Mouse (Mus musculus) kidney, postnatal 14 days (tissue): ENCODE measurements around the gene Slc10a1.
"Not testable (repeated sequence)": the region's sequence is repeated elsewhere in the genome, so short reads cannot be mapped to it uniquely, and the experiment has no call there.

ENCODE experiments used
- DNase-seq: peaks from one replicate; pipeline ENCODE4 v3.0.0; 2022; ENCODE audit warnings: mixed read lengths

The Slc10a1 gene

DNA sequence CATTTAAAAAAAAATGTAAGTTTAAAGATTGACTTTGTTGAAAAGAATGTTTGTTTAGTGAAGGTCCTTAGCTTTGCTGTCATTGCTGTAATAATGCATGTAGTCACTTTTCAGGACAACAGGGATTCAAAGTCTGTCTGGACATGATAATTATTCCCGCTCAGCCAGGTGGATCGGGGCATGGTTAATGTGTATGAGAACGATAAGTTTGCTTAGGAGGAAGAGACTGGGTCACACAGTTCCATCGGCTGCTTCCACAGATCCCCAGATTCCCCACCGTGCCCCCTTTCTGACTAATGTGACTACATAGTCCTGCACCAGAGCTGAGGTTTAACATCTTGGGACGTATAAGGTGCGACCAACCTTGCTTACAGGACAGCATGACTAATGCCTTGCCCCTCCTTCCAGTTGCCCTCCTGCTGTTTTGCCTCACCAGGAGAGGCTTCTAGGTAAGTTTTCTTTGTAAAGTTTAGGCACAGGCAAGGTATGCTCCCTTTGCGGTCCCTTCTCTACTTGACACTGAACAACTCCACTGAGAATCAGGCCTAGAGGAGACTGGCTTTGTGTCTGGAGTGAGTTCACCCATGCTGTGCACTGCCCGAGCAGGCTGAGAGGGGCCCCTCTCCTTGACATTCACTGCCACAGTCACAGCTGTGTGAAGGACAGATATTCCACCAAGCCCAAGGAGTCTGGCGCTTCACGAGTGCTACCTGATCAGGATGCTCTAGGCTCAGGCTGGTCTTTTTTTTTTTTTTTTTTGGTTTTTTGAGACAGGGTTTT, 2.3 kb downstream of the Slc10a1 start:
- DNase-seq, result peak; percentile 68

DNA sequence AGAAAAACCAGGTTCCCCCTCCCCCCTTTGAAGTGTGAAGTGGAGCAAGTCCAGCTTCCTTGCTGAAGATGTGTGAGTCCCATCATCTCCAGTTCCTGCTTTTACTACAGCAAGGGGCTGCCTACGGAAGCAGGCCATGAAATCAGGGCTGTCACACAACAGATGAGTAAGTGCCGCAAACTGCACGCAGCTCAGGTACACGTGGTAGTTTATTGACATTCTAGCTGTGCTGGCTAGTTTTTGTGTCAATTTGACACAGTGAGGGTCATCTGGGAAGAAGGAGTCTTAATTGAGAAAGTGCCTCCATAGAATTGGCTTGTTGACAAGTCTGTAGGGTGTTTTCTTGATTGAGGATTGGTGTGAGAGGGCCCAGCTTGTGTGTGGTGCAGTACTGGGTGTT, 5.9 kb downstream of the Slc10a1 start:
- no peak for DNase-seq

GRCm38 (mm10) chr12:80957961-80958360, 10.5 kb downstream of the Slc10a1 start:
- DNase-seq, result no peak

GRCm38 (mm10) chr12:80956039-80956438, 12.5 kb downstream of the Slc10a1 start:
- no peak for DNase-seq

DNA sequence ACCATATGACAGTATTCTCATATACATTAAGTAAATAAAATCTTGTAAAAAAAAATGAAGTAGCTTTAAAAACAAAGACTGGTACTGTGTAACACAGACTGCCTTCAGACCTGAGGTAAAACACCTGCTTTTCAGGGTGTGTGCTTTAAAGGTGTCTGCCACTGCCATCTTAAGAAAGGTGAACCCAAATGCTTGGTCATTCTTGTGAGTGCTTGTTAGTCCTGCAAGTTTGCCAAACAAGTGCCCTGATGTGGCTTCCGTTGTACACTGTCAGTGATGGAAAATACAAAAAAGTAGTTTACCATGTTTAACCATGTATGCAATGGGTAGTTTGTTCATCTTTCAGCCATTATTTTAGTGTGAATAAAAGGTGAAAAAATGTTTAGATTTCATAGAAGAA, 16.0 kb downstream of the Slc10a1 start:
- no peak for DNase-seq

- DNase-seq, result no peak
Observed at GRCm38 (mm10) chr12:80951640-80952219, 16.8 kb downstream of the Slc10a1 start.

DNA sequence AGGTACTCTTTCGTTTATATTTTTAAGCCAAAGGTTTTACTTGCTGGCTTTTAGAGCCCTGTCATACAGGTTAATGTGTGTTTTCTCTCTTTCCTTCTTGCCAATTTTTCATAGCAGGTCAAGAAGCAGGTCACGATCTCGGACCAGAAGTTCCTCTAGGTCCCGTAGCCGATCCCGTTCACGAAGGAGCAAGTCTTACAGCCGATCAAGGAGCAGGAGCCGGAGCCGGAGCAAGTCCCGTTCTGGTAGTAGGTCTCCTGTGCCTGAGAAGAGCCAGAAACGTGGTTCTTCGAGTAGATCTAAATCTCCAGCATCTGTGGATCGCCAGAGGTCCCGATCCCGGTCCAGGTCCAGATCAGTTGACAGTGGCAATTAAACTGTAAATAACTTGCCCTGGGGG, 18.9 kb downstream of the Slc10a1 start:
- not testable (repeated sequence) for DNase-seq

- no peak for DNase-seq
Observed at GRCm38 (mm10) chr12:80948202-80948601, 20.3 kb downstream of the Slc10a1 start.

- DNase-seq, result peak; percentile 97
Observed at GRCm38 (mm10) chr12:80945996-80946355, 22.5 kb downstream of the Slc10a1 start.

- peak; percentile 99 for DNase-seq
Observed at GRCm38 (mm10) chr12:80945334-80945995, 23.0 kb downstream of the Slc10a1 start, which contains the start of gene Srsf5. TSS of gene Srsf5 (plus strand) at chr12:80945504.

GRCm38 (mm10) chr12:80944963-80945333, 23.6 kb downstream of the Slc10a1 start:
- not testable (repeated sequence) for DNase-seq

DNA sequence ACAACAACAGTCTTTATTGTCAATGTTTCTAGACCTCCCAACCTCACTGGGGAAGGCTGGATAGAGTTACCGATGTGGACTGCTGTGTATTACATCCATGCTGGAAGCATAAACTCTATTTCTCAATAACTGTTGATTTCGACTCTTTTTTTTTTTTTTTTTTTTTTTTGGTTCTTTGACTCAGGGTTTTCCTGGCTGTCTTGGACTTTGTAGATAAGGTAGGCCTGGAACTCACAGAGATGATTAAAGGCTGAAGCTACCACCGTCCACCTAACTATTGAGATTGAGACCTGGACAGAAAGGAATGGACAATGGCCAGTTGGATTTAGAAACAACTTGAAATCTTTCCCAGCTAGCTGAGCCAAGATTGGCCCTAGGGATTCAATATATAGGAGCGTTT, 24.3 kb downstream of the Slc10a1 start:
- DNase-seq, result no peak

DNA sequence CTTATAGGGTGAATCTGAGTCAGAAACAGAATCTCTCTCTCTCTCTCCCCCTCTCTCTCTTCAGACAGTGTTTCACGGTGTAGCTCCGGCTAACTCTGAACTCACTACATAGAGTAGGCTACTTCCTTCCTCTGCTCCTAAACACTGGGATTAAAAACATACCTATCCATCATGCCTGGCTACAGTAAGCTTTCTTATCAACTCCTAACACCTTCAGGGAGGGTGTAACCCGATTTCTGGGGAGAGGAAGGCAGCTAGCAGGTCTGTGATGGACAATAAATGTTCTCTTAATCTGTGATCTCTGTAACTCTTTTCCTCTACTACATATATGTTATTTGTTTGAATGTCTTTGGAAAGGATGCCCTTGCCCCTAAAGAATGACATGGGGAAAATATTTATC, 25.1 kb downstream of the Slc10a1 start:
- DNase-seq, result no peak

- DNase-seq, result no peak
Observed at GRCm38 (mm10) chr12:80941886-80942285, 26.6 kb downstream of the Slc10a1 start.

GRCm38 (mm10) chr12:80939165-80939564, 29.3 kb downstream of the Slc10a1 start:
- no peak for DNase-seq

GRCm38 (mm10) chr12:80938642-80939041, 29.9 kb downstream of the Slc10a1 start:
- peak; percentile 85 for DNase-seq

DNA sequence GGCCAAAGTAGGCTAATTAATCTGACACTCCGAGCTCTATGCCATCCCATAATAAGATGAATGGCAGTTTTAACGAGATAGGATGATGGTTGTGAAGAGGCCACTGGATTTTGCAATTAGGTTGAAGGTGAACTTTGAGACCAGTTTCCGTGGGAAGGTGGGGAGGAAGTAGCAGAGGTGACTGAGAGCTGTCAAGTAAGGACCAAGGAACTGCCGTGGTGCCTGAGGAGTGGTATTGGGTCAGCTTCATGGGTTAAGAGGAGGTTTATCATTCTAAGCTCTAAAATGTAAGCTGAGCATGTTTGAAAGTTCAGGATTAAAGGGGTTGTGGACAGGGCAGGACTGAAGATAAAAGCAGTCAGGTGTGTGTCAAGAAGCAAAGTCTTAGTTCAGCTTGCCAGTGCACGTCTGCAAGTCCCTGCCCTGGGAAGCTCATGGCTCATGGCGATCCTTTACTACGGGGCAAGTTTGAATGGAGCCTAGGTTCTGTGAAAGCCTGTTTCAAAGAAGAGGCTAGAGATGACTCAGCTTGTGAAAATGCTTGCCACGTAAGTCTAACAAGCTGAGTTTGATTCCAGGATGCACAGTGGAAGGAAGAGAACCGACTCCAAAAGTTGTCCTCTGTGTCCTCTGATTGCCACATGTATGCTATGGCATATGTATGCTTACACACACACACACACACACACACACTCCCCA, 31.0 kb downstream of the Slc10a1 start:
- DNase-seq, result no peak

DNA sequence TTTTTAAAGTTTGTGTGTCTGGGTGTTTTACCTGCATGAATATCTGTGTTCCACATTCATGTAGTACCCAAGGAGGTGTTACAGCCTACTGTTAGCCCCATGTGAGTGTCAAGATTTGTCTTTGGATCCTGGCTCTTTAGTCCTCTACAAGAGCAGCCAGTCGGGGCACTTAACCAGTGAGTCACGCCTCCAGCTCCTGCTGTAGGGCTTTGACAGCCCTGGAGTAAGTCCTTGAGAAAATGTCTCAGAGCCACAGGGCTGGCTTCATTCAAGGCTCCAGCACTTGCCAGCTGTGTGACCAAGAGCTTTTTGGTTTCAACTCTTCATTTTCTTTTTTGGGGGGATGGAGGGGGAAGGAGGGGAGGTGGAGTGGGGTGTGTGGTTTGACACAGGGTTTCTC, 31.8 kb downstream of the Slc10a1 start:
- no peak for DNase-seq

DNA sequence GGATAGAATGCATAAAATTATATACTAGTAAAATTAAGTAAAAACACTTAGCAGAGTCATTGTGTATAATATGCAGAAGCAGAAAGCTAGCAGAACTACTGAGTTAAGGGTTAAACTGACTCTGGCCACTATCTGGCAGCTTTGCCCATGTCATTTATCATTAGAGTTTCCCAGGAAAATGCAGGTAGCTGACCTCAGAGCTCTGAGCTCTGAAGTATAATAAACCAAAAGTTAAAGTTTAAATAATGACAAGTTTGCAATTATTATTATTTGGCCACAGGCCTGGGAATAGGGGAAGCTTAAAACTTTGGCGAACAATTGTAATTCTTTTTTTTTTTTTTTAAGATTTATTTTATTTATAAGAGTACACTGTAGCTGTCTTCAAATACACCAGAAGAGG, 35.6 kb downstream of the Slc10a1 start:
- no peak for DNase-seq

GRCm38 (mm10) chr12:80931402-80932140, 36.9 kb downstream of the Slc10a1 start:
- no peak for DNase-seq

DNA sequence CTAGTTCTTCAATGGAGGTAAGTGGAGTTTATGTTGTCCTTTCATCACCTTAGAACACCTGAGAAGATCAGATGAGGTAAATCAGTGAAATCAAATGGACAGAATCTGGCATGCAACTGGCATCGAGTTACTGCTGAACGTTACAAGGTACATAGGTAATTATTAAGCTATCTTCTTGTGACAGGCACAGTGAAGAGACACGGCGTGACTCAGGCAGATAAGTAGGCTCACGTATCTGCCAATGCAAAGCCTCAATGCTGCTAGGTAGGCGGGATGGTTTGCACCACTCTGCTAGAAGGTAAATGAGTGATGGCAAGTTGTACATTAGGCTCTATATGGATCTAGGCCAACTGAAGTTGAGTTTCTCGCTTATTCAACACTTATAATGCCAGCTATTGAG, 38.4 kb downstream of the Slc10a1 start:
- DNase-seq, result peak; percentile 86

DNA sequence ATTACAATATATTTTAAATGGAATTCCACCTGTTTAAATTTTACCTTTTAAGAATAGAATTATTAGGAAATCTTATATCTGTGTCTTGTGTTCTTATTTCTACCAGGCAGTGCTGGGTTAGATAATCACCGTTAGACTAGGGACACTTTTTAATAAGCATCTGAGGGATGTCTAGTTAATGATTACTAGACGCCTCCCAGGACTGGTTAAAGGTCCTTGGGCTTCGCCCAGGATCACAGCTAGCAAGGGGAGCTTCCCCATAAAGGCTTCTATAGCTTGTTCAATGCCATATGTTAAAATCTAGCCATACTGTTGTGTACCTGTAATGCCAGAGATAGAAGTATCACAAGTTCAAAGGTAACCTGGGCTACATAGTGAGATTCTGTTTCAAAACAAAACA, 39.6 kb downstream of the Slc10a1 start:
- DNase-seq, result peak; percentile 69

DNA sequence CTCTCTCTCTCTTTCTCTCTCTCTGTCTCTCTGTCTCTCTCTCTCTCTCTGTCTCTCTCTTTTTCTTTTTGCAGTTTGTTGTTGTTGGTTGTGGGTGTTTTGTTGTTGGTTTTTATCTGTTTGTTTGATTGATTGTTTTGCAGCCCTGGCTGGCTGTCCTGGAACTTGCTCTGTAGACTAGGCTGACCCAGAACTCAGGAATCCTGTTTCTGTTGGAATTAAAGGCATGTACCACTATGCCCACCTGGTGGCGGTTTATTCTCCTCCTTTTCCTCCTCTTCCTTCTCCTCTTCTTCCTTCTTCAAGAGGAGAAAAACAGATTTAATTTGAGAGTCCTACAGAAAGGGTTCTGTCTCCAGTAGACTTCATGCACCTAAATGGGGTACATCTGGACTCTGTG, 41.0 kb downstream of the Slc10a1 start:
- no peak for DNase-seq
